Mouse (Mus musculus) stomach, embryonic 14.5 days (tissue): ENCODE results near the gene Trim40. TPM values are rescaled to one million over a fixed set of nuclear protein-coding genes. Genes with fewer than 3 reads are reported as not detected.
"Not testable (repeated sequence)": the region's sequence is repeated elsewhere in the genome, so short reads cannot be mapped to it uniquely, and the experiment has no call there.

ENCODE experiments used
- ATAC-seq: fragments of 200-750 bp; cut with Nextera tagmentation; 2 replicates; pipeline ENCODE4 v1.8.0; 2017; ENCODE audit warnings: low read depth, moderate TSS enrichment; ENCODE audit not compliant: insufficient number of reproducible peaks, insufficient read depth, low FRiP score
- H3K27ac ChIP-seq: fragments of 300-500 bp; sonication (generic); 2 replicates; pipeline ENCODE4 v1.5.1; 2014; ENCODE audit warnings: mild to moderate bottlenecking, low read length, moderate library complexity, mixed read lengths
- H3K27me3 ChIP-seq: fragments of 300-500 bp; sonication (generic); 2 replicates; pipeline ENCODE4 v1.6.1; 2014; ENCODE audit warnings: low read length, control low read depth, mixed read lengths; ENCODE audit not compliant: control insufficient read depth, insufficient read depth
- H3K36me3 ChIP-seq: fragments of 300-500 bp; sonication (generic); 2 replicates; pipeline ENCODE4 v1.6.1; 2014; ENCODE audit warnings: mild to moderate bottlenecking, control low read depth, low read length, moderate library complexity, mixed read lengths; ENCODE audit not compliant: control insufficient read depth, insufficient read depth
- H3K4me1 ChIP-seq: fragments of 300-500 bp; sonication (generic); 2 replicates; pipeline ENCODE4 v1.6.1; 2014; ENCODE audit warnings: low read length, control low read depth, mixed read lengths; ENCODE audit not compliant: control insufficient read depth, insufficient read depth
- H3K4me2 ChIP-seq: fragments of 300-500 bp; sonication (generic); replicated peaks from 2 replicates; pipeline ENCODE4 v1.6.1; 2014; ENCODE audit warnings: low read depth, low read length, control low read depth
- H3K4me3 ChIP-seq: fragments of 300-500 bp; sonication (generic); 2 replicates; pipeline ENCODE4 v1.5.1; 2014; ENCODE audit warnings: low read depth, low read length, control low read depth
- H3K9ac ChIP-seq: fragments of 300-500 bp; sonication (generic); replicated peaks from 2 replicates; pipeline ENCODE4 v1.6.1; 2014; ENCODE audit warnings: low read depth, mild to moderate bottlenecking, control low read depth, low read length, moderate library complexity, mixed read lengths
- H3K9me3 ChIP-seq: fragments of 300-500 bp; sonication (generic); 2 replicates; pipeline ENCODE4 v1.6.1; 2016; ENCODE audit warnings: low read depth, low read length, control low read depth; ENCODE audit not compliant: control insufficient read depth
- WGBS: fragments of 180-500 bp; shearing (Covaris S2); extraction: QIAGEN DNeasy Blood & Tissue Kit; methylation state at CpG from one replicate; pipeline ENCODE4 v1.1.7; 2014; 5-methylcytosine and 5-hydroxymethylcytosine counted together
- polyA plus RNA-seq: library from polyadenylated mRNA; unstranded; fragments of >200 nt; fragmentation: Nextera tagmentation; extraction: Ambion mirVana; gene quantifications from 2 replicates; pipeline ENCODE4 v1.2.1, GENCODE M21; 2014

Gene Trim40
- polyA plus RNA-seq, 1 experiment from 2014 or later: not detected

DNA sequence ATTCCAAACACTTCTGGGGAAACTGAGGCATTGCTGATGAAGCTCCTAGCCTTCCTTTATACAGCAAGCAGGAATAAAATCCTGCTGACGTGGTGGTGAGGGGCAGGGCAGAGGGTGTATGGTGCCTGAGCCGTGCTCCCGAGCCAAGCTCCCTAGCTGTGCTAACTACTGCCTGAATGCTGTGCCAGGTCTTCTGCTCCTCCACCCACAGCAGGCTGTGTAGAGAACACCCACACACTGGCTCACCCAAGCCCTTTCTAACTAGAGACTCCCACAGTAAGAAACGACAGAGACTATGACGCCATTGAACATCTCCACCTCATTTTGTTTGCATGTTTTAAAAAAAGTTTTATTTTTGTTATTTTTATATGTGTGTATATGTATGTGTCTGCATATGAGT is 10.1 kb upstream of the Trim40 start:
- H3K4me2 ChIP-seq: no peak overlapping the region

DNA sequence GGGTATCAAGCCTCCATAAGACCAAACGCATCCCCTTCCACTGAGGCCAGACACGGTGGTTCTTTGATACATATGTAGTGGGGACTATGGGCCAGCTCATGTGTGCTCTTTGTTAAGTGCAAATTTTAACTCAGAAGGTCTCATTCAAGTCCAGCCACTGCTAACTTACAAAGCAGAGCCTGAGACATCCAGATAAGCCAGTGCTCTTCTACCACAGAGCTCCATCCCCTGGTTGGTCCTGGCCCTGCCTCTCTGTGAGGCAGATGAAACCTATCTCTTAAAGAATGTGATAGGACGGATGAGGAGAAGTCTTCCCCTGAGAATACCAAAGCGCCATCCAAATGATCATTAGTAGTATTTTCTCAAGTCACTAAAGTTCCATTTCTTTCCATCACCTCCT is 9.5 kb upstream of the Trim40 start:
- H3K4me1 ChIP-seq: no peaks in the 10 kb centered on the region
- no peak overlapping the region for H3K27ac ChIP-seq
- 83% methylated on average over 4 of the region's 4 CpGs for WGBS
- ATAC-seq: no peak
- H3K27me3 ChIP-seq: no peaks in the 10 kb centered on the region
- H3K9me3 ChIP-seq: no peaks in the 10 kb centered on the region
- no peaks in the 10 kb centered on the region for H3K36me3 ChIP-seq
- no peak overlapping the region for H3K9ac ChIP-seq
- H3K4me3 ChIP-seq: no peak overlapping the region
- H3K4me2 ChIP-seq: no peak overlapping the region

More for the DNA sequence above, 10.1 kb upstream of the Trim40 start:
- Histone ChIP-seq H3K4me3 (no peak overlapping the region), H3K27ac (no peak overlapping the region), H3K4me1 (no peaks in the 10 kb centered on the region), H3K9me3 (no peaks in the 10 kb centered on the region), H3K36me3 (no peaks in the 10 kb centered on the region), H3K27me3 (no peaks in the 10 kb centered on the region), H3K9ac (no peak overlapping the region)
- WGBS: 78% methylated on average over 5 of the region's 5 CpGs
- ATAC-seq: no peak

DNA sequence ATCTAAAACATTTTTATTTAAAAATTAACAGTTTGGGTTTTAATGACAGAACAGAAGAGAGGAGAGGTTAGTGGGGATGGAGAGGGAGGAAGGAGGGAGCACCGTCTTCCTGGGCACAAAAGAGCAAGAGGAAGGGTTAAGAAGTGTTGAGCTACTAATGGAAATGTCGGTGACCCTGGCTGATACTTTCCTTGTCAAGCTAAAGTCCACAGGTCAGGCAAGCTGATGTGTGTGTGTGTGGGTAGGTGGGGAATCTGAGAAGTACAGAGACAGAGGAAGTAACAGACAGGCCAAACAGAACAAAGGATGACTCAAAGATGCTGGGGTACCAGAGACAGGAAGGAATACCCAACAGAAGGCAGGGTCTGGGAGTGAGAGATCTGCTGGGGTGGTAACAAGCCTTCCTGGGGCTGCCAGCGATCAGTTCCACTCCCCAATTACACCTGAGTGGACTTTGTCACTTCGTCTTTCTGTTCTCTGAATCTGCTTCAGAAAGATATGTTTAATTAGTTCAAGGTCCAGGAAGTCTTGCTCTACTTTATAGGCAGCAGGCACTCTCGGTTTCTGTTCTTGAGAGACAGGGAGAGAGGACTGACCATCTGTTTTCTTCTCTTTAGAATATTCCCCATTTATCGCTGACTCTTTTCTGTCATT is 7.8 kb upstream of the Trim40 start, which contains the start of gene Trim31:
TSS of gene Trim31 (plus strand) at position 567 of the 654 bp plus-strand sequence.
- H3K27ac ChIP-seq: no peak within 1 kb of the TSS
- no peaks in the 10 kb centered on the region for H3K9me3 ChIP-seq
- H3K27me3 ChIP-seq: no peaks in the 10 kb centered on the region
- no peak for ATAC-seq
- H3K9ac ChIP-seq: no peak within 1 kb of the TSS
- no peaks in the 10 kb centered on the region for H3K36me3 ChIP-seq
- H3K4me2 ChIP-seq: no peak within 1 kb of the TSS
- H3K4me3 ChIP-seq: no peak within 1 kb of the TSS
- H3K4me1 ChIP-seq: no peaks in the 10 kb centered on the region
- 57% methylated on average over 6 of the region's 6 CpGs for WGBS

DNA sequence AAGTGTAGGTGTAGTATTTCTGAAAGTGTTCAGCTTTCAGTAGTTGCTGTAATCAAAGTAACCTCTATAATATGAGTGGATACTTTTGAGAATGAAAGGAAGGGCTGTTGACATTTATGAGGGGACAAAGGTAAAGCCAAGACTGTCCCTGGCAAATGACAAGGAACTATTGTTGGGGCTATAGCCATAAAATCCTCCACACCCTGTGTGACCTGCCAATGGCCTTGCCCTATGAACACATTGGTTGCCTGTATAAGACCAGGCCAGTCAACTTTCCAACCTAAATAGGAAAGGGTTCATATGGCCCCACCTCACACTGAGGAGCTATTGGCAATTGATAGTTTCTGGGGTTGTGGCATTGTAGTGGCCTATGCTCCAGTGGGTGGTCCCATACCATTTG is 7.1 kb upstream of the Trim40 start:
- Histone ChIP-seq H3K4me1 (no peaks in the 10 kb centered on the region), H3K9me3 (no peaks in the 10 kb centered on the region), H3K27ac (no peak overlapping the region), H3K4me2 (no peak overlapping the region), H3K9ac (no peak overlapping the region), H3K27me3 (no peaks in the 10 kb centered on the region), H3K4me3 (no peak overlapping the region), H3K36me3 (no peaks in the 10 kb centered on the region)
- ATAC-seq: no peak

DNA sequence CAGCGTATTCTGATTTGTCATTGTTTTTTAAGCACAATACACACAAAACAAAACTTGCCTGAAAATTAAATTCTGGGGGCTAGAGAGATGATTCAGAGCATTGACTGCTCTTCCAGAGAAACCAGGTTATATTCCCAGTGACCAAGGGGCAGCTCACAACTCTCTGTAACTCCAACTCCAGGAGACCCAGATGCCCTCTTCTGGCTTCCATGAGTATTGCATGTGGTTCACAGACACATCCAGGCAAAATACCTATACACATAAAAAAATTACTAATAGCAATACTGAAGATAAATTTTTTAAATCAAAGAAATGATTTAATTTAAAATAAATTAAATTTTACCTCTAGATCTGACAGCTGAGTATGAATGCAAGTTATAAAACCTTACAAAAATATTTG is 6.7 kb upstream of the Trim40 start:
- Histone ChIP-seq H3K36me3 (no peaks in the 10 kb centered on the region), H3K27ac (no peak overlapping the region), H3K4me2 (no peak overlapping the region), H3K4me1 (no peaks in the 10 kb centered on the region), H3K27me3 (no peaks in the 10 kb centered on the region), H3K4me3 (no peak overlapping the region), H3K9ac (no peak overlapping the region), H3K9me3 (no peaks in the 10 kb centered on the region)
- no peak for ATAC-seq
- WGBS: 93% methylated on average over 1 of the region's 1 CpGs

DNA sequence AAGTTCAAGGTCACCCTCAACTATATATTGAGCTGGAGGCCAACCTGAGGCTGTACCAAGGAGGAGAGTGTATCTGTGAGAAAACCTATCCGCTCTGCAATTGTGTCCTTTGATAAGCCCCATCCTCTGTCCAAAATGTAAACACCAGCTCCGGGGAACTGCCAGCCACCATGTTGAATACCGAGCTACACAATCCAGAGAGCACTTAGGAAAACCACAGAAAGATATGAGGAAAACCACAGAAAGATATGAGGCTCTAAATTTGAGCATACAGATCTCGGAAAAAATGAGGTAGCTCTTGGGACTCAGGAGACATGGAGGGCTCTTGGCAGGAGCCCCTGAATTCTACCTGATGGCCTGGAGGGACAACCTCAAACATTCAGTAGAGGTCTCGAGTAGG is 3.5 kb upstream of the Trim40 start:
- WGBS: 55% methylated on average over 5 of the region's 5 CpGs
- Histone ChIP-seq H3K9ac (no peak overlapping the region), H3K36me3 (no peaks in the 10 kb centered on the region), H3K27me3 (no peaks in the 10 kb centered on the region), H3K4me1 (no peaks in the 10 kb centered on the region), H3K4me3 (no peak overlapping the region), H3K4me2 (no peak overlapping the region), H3K27ac (no peak overlapping the region), H3K9me3 (no peaks in the 10 kb centered on the region)
- no peak for ATAC-seq

DNA sequence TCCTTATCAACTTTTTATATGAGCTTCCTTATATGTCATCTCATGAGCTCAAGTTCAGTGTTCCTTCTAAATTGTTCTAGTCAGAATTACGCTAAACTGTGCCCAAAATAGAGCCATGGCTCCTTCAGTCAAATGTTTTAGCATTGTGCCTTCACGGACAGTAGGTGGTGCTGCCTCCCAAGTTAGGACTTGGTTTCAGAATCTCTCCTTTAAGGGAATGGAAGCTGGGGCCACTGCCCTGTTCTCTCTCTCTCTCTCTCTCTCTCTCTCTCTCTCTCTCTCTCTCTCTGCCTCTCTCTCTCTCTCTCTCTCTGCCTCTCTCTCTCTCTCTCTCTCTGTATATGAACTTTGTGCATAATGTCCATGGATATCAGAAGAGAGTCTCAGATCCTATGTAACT is 2.4 kb upstream of the Trim40 start:
- Histone ChIP-seq H3K4me3 (no peak overlapping the region), H3K4me2 (no peak overlapping the region), H3K27me3 (no peaks in the 10 kb centered on the region), H3K9ac (no peak overlapping the region), H3K27ac (no peak overlapping the region), H3K9me3 (no peaks in the 10 kb centered on the region), H3K4me1 (no peaks in the 10 kb centered on the region), H3K36me3 (no peaks in the 10 kb centered on the region)
- no peak for ATAC-seq
- WGBS: 4% methylated on average over 2 of the region's 2 CpGs

DNA sequence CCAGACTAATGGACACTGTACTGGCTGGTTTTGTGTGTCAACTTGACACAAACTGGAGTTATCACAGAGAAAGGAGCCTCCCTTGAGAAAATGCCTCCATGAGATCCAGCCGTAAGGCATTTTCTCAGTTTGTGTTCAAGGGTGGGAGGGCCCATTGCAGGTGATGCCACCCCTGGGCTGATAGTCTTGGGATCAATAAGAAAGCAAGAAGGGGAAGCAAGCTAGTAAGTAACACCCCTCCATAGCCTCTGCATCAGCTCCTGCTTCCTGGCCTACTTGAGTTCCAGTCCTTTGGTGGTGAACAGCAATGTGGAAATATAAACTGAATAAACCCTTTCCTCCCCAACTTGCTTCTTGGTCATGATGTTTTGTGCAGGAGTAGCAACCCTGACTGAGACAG is 1.6 kb upstream of the Trim40 start:
- ATAC-seq: not testable (repeated sequence)

DNA sequence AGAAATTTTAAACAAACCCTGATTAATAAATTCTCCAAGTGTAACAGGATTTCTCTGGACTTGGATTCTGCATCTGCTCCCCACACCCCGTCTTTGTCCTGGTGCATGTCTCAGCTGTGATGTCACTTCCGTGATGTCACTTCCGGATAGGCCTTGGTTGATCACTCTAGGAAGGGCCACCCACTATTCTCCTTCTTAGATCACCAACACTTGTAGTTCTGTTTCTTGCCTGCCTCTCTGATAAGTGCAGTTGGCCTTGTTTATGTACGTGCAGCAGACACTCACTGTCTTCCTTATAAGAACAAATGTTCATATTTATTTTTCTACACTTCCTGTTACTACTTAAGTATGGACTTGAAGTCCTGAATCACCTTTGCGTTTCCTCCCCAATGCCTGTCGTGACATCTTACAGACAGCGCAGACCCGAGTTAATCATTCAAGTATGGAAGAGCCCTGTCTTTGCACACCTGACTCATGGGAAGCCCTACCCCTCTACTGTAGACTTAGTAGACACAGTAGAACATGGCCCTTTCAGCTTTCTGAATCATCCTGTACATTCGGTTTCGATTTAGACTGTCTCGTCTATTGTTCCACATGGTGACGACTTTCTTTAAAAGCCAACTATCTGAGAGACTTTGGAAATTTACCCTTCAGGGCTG is 4.7 kb downstream of the Trim40 start:
- H3K27ac ChIP-seq: no peak overlapping the region
- WGBS: 92% methylated on average over 12 of the region's 12 CpGs
- ATAC-seq: no peak
- H3K27me3 ChIP-seq: no peaks in the 10 kb centered on the region
- H3K9me3 ChIP-seq: no peaks in the 10 kb centered on the region
- no peaks in the 10 kb centered on the region for H3K36me3 ChIP-seq
- no peak overlapping the region for H3K9ac ChIP-seq
- no peaks in the 10 kb centered on the region for H3K4me1 ChIP-seq
- no peak overlapping the region for H3K4me2 ChIP-seq
- H3K4me3 ChIP-seq: no peak overlapping the region

More for the DNA sequence above, 1.6 kb upstream of the Trim40 start:
- H3K27me3 ChIP-seq, H3K36me3 ChIP-seq, H3K4me1 ChIP-seq, H3K9me3 ChIP-seq, H3K27ac ChIP-seq, H3K4me3 ChIP-seq, H3K4me2 ChIP-seq, H3K9ac ChIP-seq: not testable (repeated sequence)
- WGBS: 85% methylated on average over 1 of the region's 1 CpGs
